Mouse (Mus musculus) CH12.LX (cell line): ENCODE measurements around the gene Ercc6. TPM values are rescaled to one million over a fixed set of nuclear protein-coding genes. Genes with fewer than 3 reads are reported as not detected.

ENCODE experiments used
- DNase-seq: peaks from one replicate; pipeline ENCODE4 v3.0.0-alpha.2; 2013; ENCODE audit errors: extremely low read depth
- H3K27ac ChIP-seq: 2 replicates; pipeline ENCODE4 v1.5.1; 2012; ENCODE audit warnings: low read depth, mild to moderate bottlenecking, control low read depth, moderate library complexity; ENCODE audit not compliant: insufficient read depth
- H3K27me3 ChIP-seq: replicated peaks from 2 replicates; pipeline ENCODE3; 2012; ENCODE audit warnings: inconsistent platforms
- H3K36me3 ChIP-seq, 2 experiments: replicated peaks in 1 of 2; 2 replicates each; pipeline versions ENCODE3 to v1.6.1; 2012; ENCODE audit warnings: inconsistent platforms in 1 of 2, low read length in 1 of 2, mild to moderate bottlenecking in 1 of 2, mixed read lengths in 1 of 2, moderate library complexity in 1 of 2; ENCODE audit not compliant: control insufficient read depth in 1 of 2, insufficient read depth in 1 of 2
- H3K4me1 ChIP-seq, 2 experiments: 2 replicates each; pipeline ENCODE4 v1.6.1; 2012; ENCODE audit warnings: inconsistent platforms in 1 of 2, moderate library complexity in 1 of 2; ENCODE audit not compliant: insufficient read depth in 2 of 2, control insufficient read depth in 1 of 2
- H3K4me2 ChIP-seq: 2 replicates; pipeline ENCODE4 v1.6.1; 2012; ENCODE audit warnings: low read depth, mild to moderate bottlenecking, control low read depth; ENCODE audit not compliant: poor library complexity, insufficient read depth, severe bottlenecking
- H3K4me3 ChIP-seq, 3 experiments: fragments of 150-350 bp in 1 of 3; sonication (generic) in 1 of 3; replicated peaks in 1 of 3; 2 replicates each; pipeline versions ENCODE3 to v1.5.1; 2011 to 2012; ENCODE audit warnings: low read depth in 2 of 3, low read length in 2 of 3, mild to moderate bottlenecking in 2 of 3, moderate library complexity in 2 of 3, control low read depth in 1 of 3, improper control_type of control experiment in 1 of 3, inconsistent platforms in 1 of 3, mixed read lengths in 1 of 3; ENCODE audit not compliant: poor library complexity in 1 of 3
- H3K79me2 ChIP-seq: replicated peaks from 2 replicates; pipeline ENCODE4 v1.6.1; 2012; ENCODE audit warnings: mild to moderate bottlenecking, moderate library complexity; ENCODE audit not compliant: control insufficient read depth, poor library complexity, insufficient read depth, severe bottlenecking; ENCODE audit errors: extremely low read depth
- H3K9ac ChIP-seq: 2 replicates; pipeline ENCODE4 v1.6.1; 2012; ENCODE audit warnings: low read depth, mild to moderate bottlenecking, control low read depth, moderate library complexity; ENCODE audit not compliant: insufficient read depth
- H3K9me3 ChIP-seq: replicated peaks from 2 replicates; pipeline ENCODE3; 2012; ENCODE audit warnings: low read length, inconsistent platforms, mixed read lengths
- BHLHE40 ChIP-seq: IDR thresholded peaks from 2 replicates; pipeline ENCODE4 v1.6.1; 2011; ENCODE audit warnings: mild to moderate bottlenecking, low read depth, low read length, improper control_type of control experiment
- CHD1 ChIP-seq: IDR thresholded peaks from 2 replicates; pipeline ENCODE4 v1.6.1; 2012; ENCODE audit warnings: low read depth, low read length, improper control_type of control experiment, inconsistent platforms
- CTCF ChIP-seq, 2 experiments: IDR thresholded peaks in 1 of 2; conservative IDR thresholded peaks in 1 of 2; 2 replicates each; pipeline ENCODE4 v1.5.1; 2011 to 2012; ENCODE audit warnings: low read depth in 2 of 2, low read length in 2 of 2, improper control_type of control experiment in 1 of 2, inconsistent platforms in 1 of 2, mild to moderate bottlenecking in 1 of 2, moderate library complexity in 1 of 2
- E2F4 ChIP-seq: IDR thresholded peaks from 2 replicates; pipeline ENCODE4 v1.6.1; 2011; ENCODE audit warnings: low read depth, low read length, improper control_type of control experiment; ENCODE audit not compliant: insufficient replicate concordance
- ELF1 ChIP-seq: IDR thresholded peaks from 2 replicates; pipeline ENCODE4 v1.6.1; 2014; ENCODE audit warnings: low read depth, mild to moderate bottlenecking, inconsistent platforms, low read length, improper control_type of control experiment
- EP300 ChIP-seq: IDR thresholded peaks from 2 replicates; pipeline ENCODE4 v1.6.1; 2011; ENCODE audit warnings: low read length, improper control_type of control experiment
- ETS1 ChIP-seq: conservative IDR thresholded peaks from 2 replicates; pipeline ENCODE4 v1.6.1; 2012; ENCODE audit warnings: low read depth, mild to moderate bottlenecking, inconsistent platforms, low read length, improper control_type of control experiment, moderate library complexity
- GABPA ChIP-seq: IDR thresholded peaks from 2 replicates; pipeline ENCODE4 v1.6.1; 2012; ENCODE audit warnings: low read depth, low read length, improper control_type of control experiment, inconsistent platforms; ENCODE audit not compliant: insufficient replicate concordance
- IRF4 ChIP-seq: IDR thresholded peaks from 2 replicates; pipeline ENCODE4 v1.6.1; 2014; ENCODE audit warnings: low read depth, mild to moderate bottlenecking, inconsistent platforms, low read length, improper control_type of control experiment
- JUND ChIP-seq: conservative IDR thresholded peaks from 2 replicates; pipeline ENCODE4 v1.6.1; 2011; ENCODE audit warnings: low read depth, low read length, improper control_type of control experiment
- KAT2A ChIP-seq: IDR thresholded peaks from 2 replicates; pipeline ENCODE4 v1.6.1; 2012; ENCODE audit warnings: low read length, improper control_type of control experiment, inconsistent platforms; ENCODE audit not compliant: insufficient replicate concordance
- MAFK ChIP-seq: IDR thresholded peaks from 2 replicates; pipeline ENCODE4 v1.6.1; 2011; ENCODE audit warnings: low read length, improper control_type of control experiment; ENCODE audit not compliant: insufficient replicate concordance
- MAX ChIP-seq: IDR thresholded peaks from 2 replicates; pipeline ENCODE4 v1.6.1; 2011; ENCODE audit warnings: low read length, improper control_type of control experiment
- MAZ ChIP-seq: IDR thresholded peaks from 2 replicates; pipeline ENCODE4 v1.6.1; 2012; ENCODE audit warnings: low read depth, mild to moderate bottlenecking, inconsistent platforms, low read length, improper control_type of control experiment, moderate library complexity
- MYC ChIP-seq: IDR thresholded peaks from 2 replicates; pipeline ENCODE4 v1.6.1; 2011; ENCODE audit warnings: low read depth, mild to moderate bottlenecking, improper control_type of control experiment, low read length
- NELFE ChIP-seq: IDR thresholded peaks from 2 replicates; pipeline ENCODE4 v1.6.1; 2011; ENCODE audit warnings: low read depth, low read length, improper control_type of control experiment
- PAX5 ChIP-seq: IDR thresholded peaks from 2 replicates; pipeline ENCODE4 v1.6.1; 2012; ENCODE audit warnings: low read length, inconsistent platforms, mixed read lengths
- POLR2AphosphoS2 ChIP-seq: IDR thresholded peaks from 2 replicates; pipeline ENCODE4 v1.6.1; 2011; ENCODE audit warnings: low read depth, low read length, improper control_type of control experiment
- RAD21 ChIP-seq: IDR thresholded peaks from 2 replicates; pipeline ENCODE4 v1.6.1; 2011; ENCODE audit warnings: low read depth, mild to moderate bottlenecking, low read length, improper control_type of control experiment, moderate library complexity
- RCOR1 ChIP-seq: conservative IDR thresholded peaks from 2 replicates; pipeline ENCODE4 v1.6.1; 2012; ENCODE audit warnings: low read depth, mild to moderate bottlenecking, inconsistent platforms, low read length, improper control_type of control experiment
- SMC3 ChIP-seq: IDR thresholded peaks from 2 replicates; pipeline ENCODE4 v1.6.1; 2011; ENCODE audit warnings: low read depth, low read length, improper control_type of control experiment
- TCF12 ChIP-seq: IDR thresholded peaks from 2 replicates; pipeline ENCODE4 v1.6.1; 2014; ENCODE audit warnings: low read depth, mild to moderate bottlenecking, inconsistent platforms, low read length, improper control_type of control experiment
- USF1 ChIP-seq: IDR thresholded peaks from 2 replicates; pipeline ENCODE4 v1.6.1; 2014; ENCODE audit warnings: low read depth, mild to moderate bottlenecking, inconsistent platforms, low read length, improper control_type of control experiment
- USF2 ChIP-seq: conservative IDR thresholded peaks from 2 replicates; pipeline ENCODE4 v1.6.1; 2011; ENCODE audit warnings: low read depth, low read length, improper control_type of control experiment
- ZC3H11A ChIP-seq: IDR thresholded peaks from 2 replicates; pipeline ENCODE4 v1.6.1; 2012; ENCODE audit warnings: low read depth, mild to moderate bottlenecking, inconsistent platforms, low read length, improper control_type of control experiment
- ZKSCAN1 ChIP-seq: IDR thresholded peaks from 2 replicates; pipeline ENCODE4 v1.6.1; 2012; ENCODE audit warnings: low read depth, inconsistent platforms, low read length, improper control_type of control experiment, borderline replicate concordance
- ZMIZ1 ChIP-seq: IDR thresholded peaks from 2 replicates; pipeline ENCODE4 v1.6.1; 2012; ENCODE audit warnings: low read depth, mild to moderate bottlenecking, inconsistent platforms, low read length, improper control_type of control experiment
- dilution Hi-C: fragments of 300-500 bp; cut with MboI; formaldehyde crosslinking; loops from 2 replicates; pipeline ENCODE4 v1.14.3; 2020; ENCODE audit warnings: low sequenced_read_pairs; ENCODE audit not compliant: extremely low pct_unique_long_range_greater_than_20kb, extremely low pct_ligation_motif_present
- in situ Hi-C: fragments of 300-500 bp; cut with MboI; formaldehyde crosslinking; loops from 3 replicates; pipeline ENCODE4 v1.14.3; 2019; ENCODE audit warnings: low sequenced_read_pairs, low pct_ligation_motif_present, low pct_unique_long_range_greater_than_20kb, mixed read lengths
- polyA plus RNA-seq: library from polyadenylated mRNA; unstranded; fragments of >175 nt; gene quantifications from 2 replicates; pipeline ENCODE4 v1.2.1, GENCODE M21; 2012; ENCODE audit warnings: low read depth; ENCODE audit not compliant: insufficient read length
- total RNA-seq, 2 experiments: library from RNA; depleted of rRNA; stranded (reverse); fragments of 300-350 nt in 1 of 2; fragments of >200 nt in 1 of 2; gene quantifications; 2 replicates each; pipeline ENCODE4 v1.2.3; 2012 to 2014

The Ercc6 gene
- total and polyA plus RNA-seq, 3 experiments, result 10.7 to 16.7 (median 15.3) TPM

DNA sequence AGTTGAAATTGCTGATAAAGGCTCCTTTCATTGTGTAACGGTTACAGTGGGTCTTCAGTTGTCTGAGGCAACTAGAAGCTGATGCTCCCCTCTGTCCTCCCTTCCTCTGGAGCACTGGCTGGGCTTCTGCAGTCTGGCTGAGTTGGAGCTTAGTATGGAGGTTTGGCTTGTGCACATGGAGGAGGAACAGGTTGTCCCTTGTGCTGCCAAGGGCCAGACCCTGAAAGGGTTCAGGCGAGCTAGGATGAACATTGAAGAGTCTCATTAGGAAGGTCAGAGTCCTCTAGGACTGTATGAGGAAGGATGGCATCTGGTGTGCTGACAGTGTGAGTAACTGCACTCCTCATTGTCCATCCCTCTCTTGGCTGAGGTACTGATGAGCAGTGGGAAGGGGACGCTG lies 18.1 kb downstream of the Ercc6 start:
- Histone ChIP-seq H3K9ac (no peak overlapping the region), H3K4me3 (no peak overlapping the region), H3K27ac (no peak overlapping the region), H3K27me3 (no peaks in the 10 kb centered on the region), H3K36me3 (peaks cover 26 to 84% of the 10 kb centered on the region in 2 experiments), H3K79me2 (no peaks in the 10 kb centered on the region; the same call in 1 of the 2 replicates), H3K4me2 (no peak overlapping the region), H3K9me3 (no peaks in the 10 kb centered on the region), H3K4me1 (peaks cover 4 to 45% of the 10 kb centered on the region in 2 experiments)
- DNase-seq, result no peak
- in situ Hi-C loops (no loop called here), dilution Hi-C loops (no loop called here)
- TF ChIP-seq ZKSCAN1 (no peak), KAT2A (no peak)

DNA sequence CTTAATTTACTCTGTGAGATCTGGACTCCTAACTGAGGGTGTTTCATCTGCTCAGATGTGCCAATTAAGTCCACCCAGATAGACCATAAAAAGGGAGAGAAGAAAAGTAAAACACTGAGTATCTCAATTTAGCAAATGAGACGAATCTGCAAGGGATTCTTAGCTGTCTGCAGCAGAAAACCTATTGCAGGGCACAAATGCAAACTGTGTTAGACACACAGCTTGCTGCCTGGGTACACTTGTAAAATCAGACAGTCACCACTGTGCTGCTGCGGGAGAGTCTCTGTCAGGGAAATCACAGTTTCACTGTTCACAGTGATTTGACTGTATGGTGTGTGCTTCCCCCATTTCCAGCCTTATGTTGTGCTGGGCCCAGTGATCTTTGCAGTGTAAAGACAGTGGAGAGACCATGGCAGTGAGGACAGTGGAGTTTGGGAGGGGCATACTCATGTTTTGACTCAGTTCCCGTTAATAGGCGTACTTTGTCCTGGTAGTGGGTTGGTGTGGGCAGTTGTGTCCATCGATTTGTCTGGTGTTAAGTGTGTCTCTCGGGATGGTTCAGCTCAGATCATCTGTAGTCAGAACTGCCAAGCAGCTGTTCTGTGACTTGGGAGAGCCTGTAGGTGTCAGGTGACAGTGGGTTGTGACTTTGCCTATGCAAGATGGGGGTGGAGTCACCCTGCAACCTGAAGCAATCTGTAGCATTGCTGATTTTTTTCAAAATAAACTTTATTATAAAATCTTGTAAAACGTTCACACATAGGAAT lies 19.2 kb downstream of the Ercc6 start:
- H3K9ac ChIP-seq, result no peak overlapping the region
- peaks cover 19 to 81% of the 10 kb centered on the region in 2 experiments for H3K36me3 ChIP-seq
- dilution Hi-C loops, result no loop called here

DNA sequence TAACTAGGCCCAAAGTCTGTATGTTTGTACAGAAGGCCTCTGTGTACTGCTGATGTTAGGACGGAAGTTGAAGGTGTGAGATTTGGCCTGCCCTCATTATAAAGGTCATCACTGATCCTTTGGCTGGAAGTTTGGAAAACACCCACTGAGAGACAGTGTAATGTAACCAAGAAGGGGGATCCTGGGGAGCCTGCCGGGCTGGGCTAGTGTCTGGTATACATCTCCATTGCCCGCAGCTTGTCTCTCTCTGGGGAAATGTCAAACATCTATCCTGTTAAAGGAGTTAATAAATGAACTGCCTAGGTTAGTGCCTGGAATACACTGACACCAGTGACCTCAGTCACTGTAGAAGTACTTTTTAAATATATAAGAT lies 19.8 kb downstream of the Ercc6 start:
- dilution Hi-C loops (no loop called here), in situ Hi-C loops (no loop called here)
- TF ChIP-seq SMC3, result no peak
- no peak for TF ChIP-seq E2F4
- no peak for TF ChIP-seq MYC
- no peak for TF ChIP-seq MAZ
- TF ChIP-seq CHD1, result no peak
- no peak for TF ChIP-seq PAX5
- no peak for TF ChIP-seq RAD21
- no peak for TF ChIP-seq EP300
- TF ChIP-seq GABPA, result no peak
- TF ChIP-seq MAFK, result no peak
- TF ChIP-seq KAT2A, result no peak
- no peak for TF ChIP-seq ZC3H11A
- TF ChIP-seq POLR2AphosphoS2, result no peak
- Histone ChIP-seq H3K9ac (no peak overlapping the region), H3K4me2 (no peak overlapping the region), H3K4me3 (no peak overlapping the region), H3K27ac (no peak overlapping the region), H3K4me1 (peaks cover 4 to 45% of the 10 kb centered on the region in 2 experiments), H3K9me3 (no peaks in the 10 kb centered on the region), H3K79me2 (no peaks in the 10 kb centered on the region; the same call in 1 of the 2 replicates), H3K27me3 (no peaks in the 10 kb centered on the region), H3K36me3 (peaks cover 16 to 84% of the 10 kb centered on the region in 2 experiments)
- DNase-seq, result no peak

More for the DNA sequence above, 19.2 kb downstream of the Ercc6 start:
- H3K4me1 ChIP-seq, result peaks cover 4 to 45% of the 10 kb centered on the region in 2 experiments
- H3K9me3 ChIP-seq, result no peaks in the 10 kb centered on the region
- no peak overlapping the region for H3K4me2 ChIP-seq
- no peak for DNase-seq
- in situ Hi-C loops, result no loop called here
- no peaks in the 10 kb centered on the region; the same call in 1 of the 2 replicates for H3K79me2 ChIP-seq
- H3K27ac ChIP-seq, result peak overlapping the region; percentile 4; the same call in 1 of the 2 replicates
- H3K27me3 ChIP-seq, result no peaks in the 10 kb centered on the region
- H3K4me3 ChIP-seq, result no peak overlapping the region
- no peak for TF ChIP-seq RAD21
- TF ChIP-seq BHLHE40, result 0 out of 2 replicates have a peak, but pooled peaks have one; percentile 27
- no peak for TF ChIP-seq USF2
- no peak for TF ChIP-seq POLR2AphosphoS2
- TF ChIP-seq CTCF (conservative IDR thresholded peaks at IDR 0.05 in 1 of 2, IDR thresholded peaks at IDR 0.05 in 1 of 2; ENCODE audit: low read depth in 2 of 2, low read length in 2 of 2), result no peak
- no peak for TF ChIP-seq ZKSCAN1
- no peak for TF ChIP-seq JUND
- TF ChIP-seq SMC3, result no peak
- no peak for TF ChIP-seq ZMIZ1
- no peak for TF ChIP-seq TCF12
- TF ChIP-seq MAX, result no peak
- no peak for TF ChIP-seq ELF1
- no peak for TF ChIP-seq NELFE
- TF ChIP-seq RCOR1, result no peak
- no peak for TF ChIP-seq USF1
- TF ChIP-seq E2F4, result no peak
- TF ChIP-seq ZC3H11A, result no peak
- no peak for TF ChIP-seq PAX5
- no peak for TF ChIP-seq GABPA
- peak; percentile 46; the same call in 1 of the 2 replicates for TF ChIP-seq ETS1
- TF ChIP-seq IRF4, result peak; percentile 27; the same call in 1 of the 2 replicates
